Mouse (Mus musculus) lung, postnatal 0 days (tissue): Measurements from ENCODE around the gene Lcn10.

Experiments used
- CTCF ChIP-seq: IDR thresholded peaks from 2 replicates; pipeline ENCODE4 v1.5.1; 2016; ENCODE audit warnings: antibody characterized with exemption, mild to moderate bottlenecking
- EP300 ChIP-seq: IDR thresholded peaks from 2 replicates; pipeline ENCODE4 v1.6.1; 2016; ENCODE audit warnings: antibody characterized with exemption, mild to moderate bottlenecking, control low read depth

GRCm38 (mm10) chr2:25634046-25634445 lies 48.5 kb upstream of the Lcn10 start:
- TF ChIP-seq CTCF, result peak; percentile 29
- TF ChIP-seq EP300, result no peak
